Mouse (Mus musculus) testis, adult 2 months (tissue): ENCODE measurements at regions not wholly inside any gene's neighbourhood (a gene's known extent, or its start where the extent isn't known, plus 50 kb on each side); places are given as distances from the start of the nearest gene placed in this dataset.

ENCODE experiments used
- CTCF ChIP-seq: fragments of 200-500 bp; IDR thresholded peaks from 2 replicates; pipeline ENCODE4 v1.5.1; 2012; ENCODE audit warnings: low read depth, mild to moderate bottlenecking, inconsistent platforms, low read length, moderate library complexity; ENCODE audit not compliant: control insufficient read depth, insufficient read depth, insufficient replicate concordance
- POLR2A ChIP-seq: fragments of 200-500 bp; IDR thresholded peaks from 2 replicates; pipeline ENCODE4 v1.6.1; 2012; ENCODE audit warnings: low read depth, mild to moderate bottlenecking, inconsistent platforms, low read length, moderate library complexity; ENCODE audit not compliant: control insufficient read depth

- TF ChIP-seq CTCF (no peak), POLR2A (no peak)
Measured at GRCm38 (mm10) chr10:85276793-85277192, 91.9 kb upstream of the Cry1 start.
